Mouse (Mus musculus): ENCODE results near the gene Fyb2.

DNA sequence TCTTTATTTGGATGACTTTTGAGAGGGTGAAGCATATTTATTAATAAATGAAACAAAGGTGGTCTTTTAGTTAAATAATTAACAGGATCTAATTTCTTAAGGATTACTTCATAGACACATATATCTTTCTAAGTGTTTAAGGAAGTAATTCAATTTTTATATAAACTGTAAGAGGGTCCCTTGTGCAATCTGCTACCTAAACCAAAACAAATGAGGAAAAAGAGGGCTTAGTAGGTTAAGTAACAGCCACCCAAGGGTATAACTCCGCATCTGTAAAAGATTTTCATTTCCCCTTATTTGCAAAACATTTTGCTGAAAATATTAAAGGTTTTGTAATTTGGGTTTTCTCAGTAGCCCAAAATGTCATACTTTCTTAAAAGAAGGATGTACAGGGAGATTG lies 48.9 kb upstream of the Fyb2 start:
- TF ChIP-seq CTCF (IDR thresholded peaks at IDR 0.05; ENCODE audit: low read depth): no peak
- no peak for TF ChIP-seq EP300 (IDR thresholded peaks at IDR 0.05; ENCODE audit: low read depth)
